Mouse (Mus musculus): Measurements from ENCODE around the gene Mrpl47. TPM values are rescaled to one million over a fixed set of nuclear protein-coding genes. Genes with fewer than 3 reads are reported as not detected.

The Mrpl47 gene
- 15.3 and 17.6 TPM in 2 replicates for polyA plus RNA-seq (2012; rRNA removed)

DNA sequence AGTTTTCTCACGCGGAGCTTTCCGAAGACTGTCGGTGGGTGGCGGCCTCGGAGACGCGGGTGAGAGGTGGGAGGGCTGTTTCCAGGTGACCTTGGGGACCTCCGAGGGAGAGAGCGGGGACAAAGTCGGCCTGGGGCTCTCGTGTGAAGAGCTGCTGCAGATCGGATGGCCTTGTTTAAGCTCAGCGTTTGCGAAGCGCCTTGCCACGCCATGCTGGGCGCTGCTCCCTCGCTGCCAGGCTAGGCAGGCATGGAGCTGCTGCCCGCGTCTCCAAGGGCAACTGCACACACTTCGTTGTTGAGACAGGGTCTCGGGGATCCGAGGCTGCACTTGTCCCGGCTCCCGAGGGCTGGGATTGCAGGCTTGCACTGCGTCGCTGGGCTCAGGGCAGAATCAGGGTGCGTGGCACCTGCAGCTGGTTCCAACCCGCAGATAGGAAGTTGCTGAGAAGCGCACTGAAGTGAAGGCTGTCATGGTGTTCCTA, at the start of gene Mrpl47:
Gene Mrpl47, minus strand, starts transcription at position 434 of the 484 bp plus-strand sequence.

DNA sequence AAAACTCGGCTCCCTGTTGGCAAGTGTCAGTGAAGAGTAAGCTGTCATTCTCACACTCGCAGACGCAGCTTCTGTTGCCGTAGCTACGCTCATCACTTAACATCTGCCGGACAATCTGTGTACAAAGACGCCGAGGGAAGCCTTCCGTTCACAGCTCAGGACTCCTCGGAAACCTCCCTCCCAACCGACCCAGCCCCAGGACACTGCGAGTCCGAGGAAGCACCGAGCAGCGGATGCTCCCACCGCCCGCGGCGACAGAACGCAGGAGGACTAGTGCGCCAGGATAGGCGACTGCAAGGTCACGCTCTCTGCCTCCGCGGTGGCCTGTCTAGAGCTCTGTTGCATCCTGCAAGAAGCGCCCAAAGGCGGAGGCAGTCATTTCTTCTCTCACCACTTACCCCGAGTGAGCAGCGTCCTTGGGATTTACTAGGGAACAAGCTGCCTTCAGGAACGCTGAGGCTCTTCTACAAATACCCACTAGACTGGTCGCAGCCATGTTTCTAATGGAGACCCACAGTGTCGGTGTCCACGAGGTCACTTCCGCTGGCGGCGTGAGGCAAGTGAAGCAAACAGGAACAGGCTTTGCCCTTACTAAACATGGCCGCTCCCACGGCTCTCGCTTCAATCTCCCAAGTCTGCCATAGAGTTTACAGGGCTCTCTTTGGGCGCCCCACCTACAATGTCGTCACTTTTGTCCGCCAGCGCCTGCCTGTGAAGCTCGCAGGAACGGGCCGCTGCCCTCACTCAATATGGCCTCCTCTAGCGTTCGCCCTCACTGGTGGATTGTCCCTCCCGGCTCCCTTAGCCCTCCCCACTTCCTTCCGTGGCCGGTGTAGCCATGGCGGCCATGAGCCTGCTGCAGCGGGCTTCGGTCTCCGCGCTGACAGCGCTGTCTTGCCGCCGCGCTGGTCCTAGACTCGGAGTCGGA, 897 bp downstream of the Mrpl47 start, which contains the start of gene Ndufb5:
Gene Ndufb5, plus strand, starts transcription at position 747 of the 928 bp plus-strand sequence.

DNA sequence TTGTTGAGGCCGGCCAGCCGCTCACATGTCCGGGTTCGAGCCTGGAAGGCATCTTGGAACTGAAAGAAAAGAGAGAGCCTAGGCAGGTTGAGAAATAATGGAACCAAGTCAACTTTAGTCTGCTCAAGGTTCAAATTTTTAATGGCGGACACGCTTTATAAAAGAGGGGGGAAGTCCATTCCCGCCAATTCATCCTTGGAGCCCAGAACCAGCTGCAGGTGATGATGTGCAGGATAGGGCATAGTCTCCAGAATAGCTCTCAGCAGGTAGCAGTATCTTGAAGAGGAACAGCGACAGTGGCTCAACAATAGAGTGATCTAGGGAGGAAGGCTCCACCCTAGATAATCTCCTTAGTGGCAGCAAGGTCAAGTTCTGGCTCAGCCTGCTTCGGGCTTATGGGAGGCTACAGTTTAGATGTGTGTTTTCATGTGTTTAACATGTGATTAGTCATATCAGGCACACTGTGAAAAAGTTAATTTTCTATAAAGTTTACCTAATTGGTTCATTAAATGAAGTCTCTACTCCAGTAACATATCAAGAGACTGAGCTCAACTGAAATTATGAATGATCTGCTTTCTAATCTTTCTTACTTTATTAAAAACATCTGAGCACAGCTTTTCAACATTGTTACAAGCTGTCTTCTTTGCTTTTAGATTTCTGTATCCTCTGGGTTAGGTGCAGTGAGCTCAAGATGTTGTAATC, 31.6 kb downstream of the Mrpl47 start, which contains the start of gene Actl6a:
Gene Actl6a, plus strand, starts transcription at position 652 of the 702 bp plus-strand sequence.

Other genes with a start within 250 kb of the Mrpl47 start
- gene Kcnmb3, start 245.4 kb downstream of the Mrpl47 start, polyA plus RNA-seq (2012; rRNA removed): 0.05 TPM in 1 of 2 replicates, not detected in the other
- 58.6 and 64.5 TPM in 2 replicates for gene Zfp639, start 227.3 kb downstream of the Mrpl47 start, polyA plus RNA-seq (2012; rRNA removed)
- 87.9 and 98.8 TPM in 2 replicates for gene Mfn1, start 208.1 kb downstream of the Mrpl47 start, polyA plus RNA-seq (2012; rRNA removed)
- gene Gnb4, start 121.0 kb downstream of the Mrpl47 start, polyA plus RNA-seq (2012; rRNA removed): 103 and 112 TPM in 2 replicates
- gene Actl6a, start 31.3 kb downstream of the Mrpl47 start, polyA plus RNA-seq (2012; rRNA removed): 32.1 and 32.6 TPM in 2 replicates
- 236 and 278 TPM in 2 replicates for gene Ndufb5, start 615 bp downstream of the Mrpl47 start, polyA plus RNA-seq (2012; rRNA removed)
- gene Usp13, start 79.9 kb upstream of the Mrpl47 start, polyA plus RNA-seq (2012; rRNA removed): 7.0 and 7.2 TPM in 2 replicates

Measured in central nervous system, embryonic 18 days (tissue).